Mouse (Mus musculus) cortical plate, adult 2 months (tissue): ENCODE measurements around the gene Psmb11. TPM values are rescaled to one million over a fixed set of nuclear protein-coding genes. Genes with fewer than 3 reads are reported as not detected.

Experiments
- H3K27ac ChIP-seq: fragments of 200-500 bp; 2 replicates; pipeline ENCODE4 v1.5.1; 2012; ENCODE audit warnings: low read length, control low read depth, inconsistent platforms; ENCODE audit not compliant: insufficient read depth
- H3K4me1 ChIP-seq: fragments of 200-500 bp; 2 replicates; pipeline ENCODE4 v1.6.1; 2011; ENCODE audit warnings: low read length; ENCODE audit not compliant: control insufficient read depth, insufficient read depth
- H3K4me3 ChIP-seq: fragments of 200-500 bp; 2 replicates; pipeline ENCODE4 v1.5.1; 2011; ENCODE audit warnings: mild to moderate bottlenecking, low read length, control low read depth; ENCODE audit not compliant: insufficient read depth
- CTCF ChIP-seq: fragments of 200-500 bp; IDR thresholded peaks from 2 replicates; pipeline ENCODE4 v1.5.1; 2011; ENCODE audit warnings: mild to moderate bottlenecking, control low read depth, low read length; ENCODE audit not compliant: insufficient read depth; ENCODE audit errors: extremely low read depth
- POLR2A ChIP-seq: fragments of 200-500 bp; IDR thresholded peaks from 2 replicates; pipeline ENCODE4 v1.6.1; 2011; ENCODE audit warnings: mild to moderate bottlenecking, low read length, control low read depth; ENCODE audit not compliant: insufficient read depth; ENCODE audit errors: extremely low read depth
- polyA plus RNA-seq: library from polyadenylated mRNA; depleted of rRNA; stranded (reverse); fragments of >200 nt; gene quantifications from 2 replicates; pipeline ENCODE4 v1.2.3, GENCODE M21; 2012; rRNA removed

Gene Psmb11
- polyA plus RNA-seq, 1 experiment: 0.17 TPM

GRCm38 (mm10) chr14:54674317-54674716 is 53.1 kb downstream of the Psmb11 start:
- Histone ChIP-seq H3K4me3 (no peak overlapping the region), H3K27ac (no peak overlapping the region), H3K4me1 (peaks cover 2% of the 10 kb centered on the region)
- TF ChIP-seq POLR2A: no peak
- TF ChIP-seq CTCF: no peak

- peaks cover 2% of the 10 kb centered on the region for H3K4me1 ChIP-seq
- no peak for TF ChIP-seq POLR2A
- TF ChIP-seq CTCF: no peak
Observed at GRCm38 (mm10) chr14:54676290-54676689, 55.1 kb downstream of the Psmb11 start.

DNA sequence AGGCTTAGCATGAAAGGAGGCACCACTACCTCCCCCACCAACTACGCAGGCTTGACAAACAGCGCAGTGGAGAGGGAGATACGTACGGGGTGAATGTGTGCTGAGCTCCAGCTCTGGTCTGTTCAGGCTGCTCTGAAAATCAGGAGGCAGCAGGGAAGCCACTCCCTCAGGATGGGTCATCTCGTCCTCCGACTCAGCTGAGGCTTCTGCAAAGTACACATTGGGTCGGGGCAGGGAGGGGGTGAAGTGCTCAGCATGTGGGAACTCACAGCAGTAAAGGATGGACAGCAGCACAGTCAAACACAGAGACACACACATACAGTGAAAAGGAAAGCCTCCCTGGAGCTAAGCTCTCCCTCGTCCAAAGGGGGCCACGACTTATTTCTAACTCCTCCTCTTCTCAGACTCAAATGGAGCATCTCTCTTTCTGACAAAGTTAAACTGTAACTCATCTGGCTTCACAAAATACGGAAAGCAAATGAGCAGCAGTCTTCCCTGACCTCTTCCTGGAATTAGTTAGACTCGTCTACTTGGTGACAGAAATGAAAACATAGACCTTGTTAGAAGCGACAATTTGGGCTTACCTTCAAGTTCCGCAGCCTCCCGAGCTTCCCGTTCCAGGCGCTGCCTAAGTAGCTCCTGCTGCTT is 57.5 kb downstream of the Psmb11 start:
- Histone ChIP-seq H3K4me3 (no peak overlapping the region), H3K4me1 (peaks cover 2% of the 10 kb centered on the region), H3K27ac (no peak overlapping the region)
- TF ChIP-seq POLR2A (no peak), CTCF (no peak)

More at GRCm38 (mm10) chr14:54676290-54676689, 55.1 kb downstream of the Psmb11 start:
- no peak overlapping the region for H3K4me3 ChIP-seq
- no peak overlapping the region for H3K27ac ChIP-seq

Other genes starting within 250 kb of the Psmb11 start
- gene Slc7a7, start 203.7 kb upstream of the Psmb11 start, polyA plus RNA-seq: 2.5 and 3.1 TPM in 2 replicates
- 118 and 128 TPM in 2 replicates for gene Mrpl52, start 194.5 kb upstream of the Psmb11 start, polyA plus RNA-seq
- gene Mmp14, start 189.8 kb upstream of the Psmb11 start, polyA plus RNA-seq: 11.0 and 11.5 TPM in 2 replicates
- gene Lrp10, start 157.3 kb upstream of the Psmb11 start, polyA plus RNA-seq: 33.0 and 33.3 TPM in 2 replicates
- 6.0 and 7.9 TPM in 2 replicates for gene Rem2, start 145.3 kb upstream of the Psmb11 start, polyA plus RNA-seq
- 52.6 and 54.8 TPM in 2 replicates for gene Prmt5, start 103.9 kb upstream of the Psmb11 start, polyA plus RNA-seq
- 3.7 and 3.8 TPM in 2 replicates for gene Haus4, start 66.8 kb upstream of the Psmb11 start, polyA plus RNA-seq
- gene Ajuba, start 43.9 kb upstream of the Psmb11 start, polyA plus RNA-seq: 2.3 and 3.0 TPM in 2 replicates
- gene 4931414P19Rik, start 15.4 kb upstream of the Psmb11 start, polyA plus RNA-seq: 5.2 and 5.8 TPM in 2 replicates
- 181 and 197 TPM in 2 replicates for gene Psmb5, start 3.4 kb upstream of the Psmb11 start, polyA plus RNA-seq
- not detected in 2 replicates for gene Gm17606, start 19.5 kb downstream of the Psmb11 start, polyA plus RNA-seq
- 13.3 and 18.6 TPM in 2 replicates for gene Cdh24, start 19.9 kb downstream of the Psmb11 start, polyA plus RNA-seq
- gene 1700123O20Rik, start 64.8 kb downstream of the Psmb11 start, polyA plus RNA-seq: 35.1 and 37.9 TPM in 2 replicates
- gene Acin1, start 65.5 kb downstream of the Psmb11 start, polyA plus RNA-seq: 169 and 194 TPM in 2 replicates
- 0.04 and 0.06 TPM in 2 replicates for gene Gm29776, start 77.4 kb downstream of the Psmb11 start, polyA plus RNA-seq
- 0.09 TPM in 1 of 2 replicates, not detected in the other for gene Cebpe, start 90.7 kb downstream of the Psmb11 start, polyA plus RNA-seq
- gene Slc7a8, start 160.5 kb downstream of the Psmb11 start, polyA plus RNA-seq: 51.3 and 54.7 TPM in 2 replicates
- not detected in 2 replicates for gene Rnf212b, start 192.7 kb downstream of the Psmb11 start, polyA plus RNA-seq
- 9.6 TPM in 2 replicates for gene Homez, start 249.5 kb downstream of the Psmb11 start, polyA plus RNA-seq